Mouse (Mus musculus): ENCODE results near the gene Fxyd3. TPM values are rescaled to one million over a fixed set of nuclear protein-coding genes. Genes with fewer than 3 reads are reported as not detected.
A peak's percentile ranks its signal among the peaks of the same experiment; 100 is the strongest.

Gene Fxyd3
- 2.6 and 15.2 TPM in 2 replicates for polyA plus RNA-seq (2015; fragmentation: Nextera tagmentation; extraction: Ambion mirVana)

GRCm38 (mm10) chr7:31076492-31076891 is at the start of gene Fxyd3:
TSS of gene Fxyd3 (minus strand) at chr7:31076704.
- Histone ChIP-seq H3K9ac (no peak within 1 kb of the TSS), H3K27ac (no peak within 1 kb of the TSS), H3K4me3 (peak within 1 kb of the TSS; percentile 11; the same call in 1 of the 2 replicates), H3K4me2 (no peak within 1 kb of the TSS), H3K36me3 (no peaks in the 10 kb centered on the region), H3K27me3 (no peaks in the 10 kb centered on the region; the same call in 1 of the 2 replicates), H3K4me1 (replicated peaks) (no peaks in the 10 kb centered on the region), H3K9me3 (replicated peaks) (no peaks in the 10 kb centered on the region)
- no peak for ATAC-seq (replicated peaks; ENCODE audit: insufficient number of reproducible peaks, insufficient read depth, low FRiP score, low read depth)
- 41% methylated on average over 5 of the region's 5 CpGs for WGBS

- peaks cover 25% of the 10 kb centered on the region for H3K4me1 ChIP-seq (replicated peaks)
- H3K27ac ChIP-seq, result no peak overlapping the region
- H3K4me3 ChIP-seq, result no peak overlapping the region
- peaks cover 29% of the 10 kb centered on the region for H3K27me3 ChIP-seq
- H3K9ac ChIP-seq, result no peak overlapping the region
- H3K36me3 ChIP-seq, result peaks cover 17% of the 10 kb centered on the region
- H3K4me2 ChIP-seq, result no peak overlapping the region
- H3K9me3 ChIP-seq (replicated peaks), result no peaks in the 10 kb centered on the region
- WGBS, result 72% methylated on average over 13 of the region's 13 CpGs
- no peak for ATAC-seq (replicated peaks; ENCODE audit: insufficient number of reproducible peaks, insufficient read depth, low FRiP score, low read depth)
These were observed 48.6 kb upstream of the Fxyd3 start for GRCm38 (mm10) chr7:31125116-31125515.

- no peak overlapping the region for H3K4me2 ChIP-seq
- H3K4me1 ChIP-seq (replicated peaks), result peaks cover 25% of the 10 kb centered on the region
- H3K36me3 ChIP-seq, result peaks cover 10% of the 10 kb centered on the region
- no peak overlapping the region for H3K9ac ChIP-seq
- no peak overlapping the region for H3K27ac ChIP-seq
- ATAC-seq (replicated peaks; ENCODE audit: insufficient number of reproducible peaks, insufficient read depth, low FRiP score, low read depth), result no peak
- 80% methylated on average over 5 of the region's 5 CpGs for WGBS
- H3K27me3 ChIP-seq, result peaks cover 29% of the 10 kb centered on the region
- H3K9me3 ChIP-seq (replicated peaks), result no peaks in the 10 kb centered on the region
- no peak overlapping the region for H3K4me3 ChIP-seq
These were observed 47.9 kb upstream of the Fxyd3 start for GRCm38 (mm10) chr7:31124381-31124780.

GRCm38 (mm10) chr7:31123697-31124096 is 47.2 kb upstream of the Fxyd3 start:
- no peak for ATAC-seq (replicated peaks; ENCODE audit: insufficient number of reproducible peaks, insufficient read depth, low FRiP score, low read depth)
- WGBS, result 78% methylated on average over 3 of the region's 3 CpGs
- H3K4me2 ChIP-seq, result no peak overlapping the region
- peaks cover 29% of the 10 kb centered on the region for H3K27me3 ChIP-seq
- H3K36me3 ChIP-seq, result peaks cover 3% of the 10 kb centered on the region; the same call in 1 of the 2 replicates
- no peak overlapping the region for H3K9ac ChIP-seq
- no peak overlapping the region for H3K27ac ChIP-seq
- H3K4me3 ChIP-seq, result no peak overlapping the region
- no peaks in the 10 kb centered on the region for H3K9me3 ChIP-seq (replicated peaks)
- H3K4me1 ChIP-seq (replicated peaks), result peaks cover 27% of the 10 kb centered on the region

GRCm38 (mm10) chr7:31122641-31123631 is 46.4 kb upstream of the Fxyd3 start:
- Histone ChIP-seq H3K9me3 (replicated peaks) (no peaks in the 10 kb centered on the region), H3K27ac (no peak overlapping the region), H3K4me1 (replicated peaks) (peaks cover 28% of the 10 kb centered on the region), H3K27me3 (peaks cover 29% of the 10 kb centered on the region), H3K9ac (no peak overlapping the region), H3K4me2 (no peak overlapping the region), H3K36me3 (no peaks in the 10 kb centered on the region), H3K4me3 (no peak overlapping the region)
- no peak for ATAC-seq (replicated peaks; ENCODE audit: insufficient number of reproducible peaks, insufficient read depth, low FRiP score, low read depth)
- WGBS, result 85% methylated on average over 16 of the region's 16 CpGs

GRCm38 (mm10) chr7:31119556-31119955 is 43.1 kb upstream of the Fxyd3 start:
- WGBS, result 84% methylated on average over 5 of the region's 5 CpGs
- ATAC-seq (replicated peaks; ENCODE audit: insufficient number of reproducible peaks, insufficient read depth, low FRiP score, low read depth), result no peak
- H3K9ac ChIP-seq, result no peak overlapping the region

GRCm38 (mm10) chr7:31118486-31118885 is 42.0 kb upstream of the Fxyd3 start:
- peak; percentile 9; the same call in 1 of the 2 replicates for ATAC-seq (replicated peaks; ENCODE audit: insufficient number of reproducible peaks, insufficient read depth, low FRiP score, low read depth)
- peak overlapping the region; percentile 68 for H3K27ac ChIP-seq
- H3K4me3 ChIP-seq, result no peak overlapping the region
- no peak overlapping the region for H3K4me2 ChIP-seq
- H3K27me3 ChIP-seq, result no peaks in the 10 kb centered on the region
- 54% methylated on average over 7 of the region's 7 CpGs for WGBS
- no peaks in the 10 kb centered on the region for H3K36me3 ChIP-seq
- no peaks in the 10 kb centered on the region for H3K9me3 ChIP-seq (replicated peaks)
- no peak overlapping the region for H3K9ac ChIP-seq
- H3K4me1 ChIP-seq (replicated peaks), result peaks cover 29% of the 10 kb centered on the region

More at GRCm38 (mm10) chr7:31119556-31119955, 43.1 kb upstream of the Fxyd3 start:
- Histone ChIP-seq H3K36me3 (no peaks in the 10 kb centered on the region), H3K4me3 (no peak overlapping the region), H3K4me2 (no peak overlapping the region), H3K27ac (no peak overlapping the region), H3K4me1 (replicated peaks) (peaks cover 29% of the 10 kb centered on the region), H3K9me3 (replicated peaks) (no peaks in the 10 kb centered on the region), H3K27me3 (no peaks in the 10 kb centered on the region)

GRCm38 (mm10) chr7:31117465-31117864 is 41.0 kb upstream of the Fxyd3 start:
- H3K4me2 ChIP-seq, result no peak overlapping the region
- WGBS, result 85% methylated on average over 11 of the region's 11 CpGs
- no peaks in the 10 kb centered on the region for H3K9me3 ChIP-seq (replicated peaks)
- no peaks in the 10 kb centered on the region for H3K36me3 ChIP-seq
- ATAC-seq (replicated peaks; ENCODE audit: insufficient number of reproducible peaks, insufficient read depth, low FRiP score, low read depth), result no peak
- H3K27ac ChIP-seq, result no peak overlapping the region
- H3K4me1 ChIP-seq (replicated peaks), result peaks cover 29% of the 10 kb centered on the region
- no peak overlapping the region for H3K4me3 ChIP-seq
- H3K27me3 ChIP-seq, result no peaks in the 10 kb centered on the region
- no peak overlapping the region for H3K9ac ChIP-seq

- H3K27me3 ChIP-seq, result no peaks in the 10 kb centered on the region
- H3K27ac ChIP-seq, result no peak overlapping the region
- H3K9me3 ChIP-seq (replicated peaks), result no peaks in the 10 kb centered on the region
- H3K36me3 ChIP-seq, result no peaks in the 10 kb centered on the region
- no peak overlapping the region for H3K4me2 ChIP-seq
- no peak overlapping the region for H3K4me3 ChIP-seq
- 0 out of 2 replicates have a peak, but pooled peaks have one; percentile 15 for ATAC-seq (replicated peaks; ENCODE audit: insufficient number of reproducible peaks, insufficient read depth, low FRiP score, low read depth)
- peaks cover 29% of the 10 kb centered on the region for H3K4me1 ChIP-seq (replicated peaks)
- H3K9ac ChIP-seq, result no peak overlapping the region
- 56% methylated on average over 12 of the region's 16 CpGs for WGBS
These were observed 40.2 kb upstream of the Fxyd3 start for GRCm38 (mm10) chr7:31116721-31117145.

GRCm38 (mm10) chr7:31115587-31116043 is 39.1 kb upstream of the Fxyd3 start:
- Histone ChIP-seq H3K9ac (no peak overlapping the region; the same call in 1 of the 2 replicates), H3K9me3 (replicated peaks) (no peaks in the 10 kb centered on the region), H3K27me3 (no peaks in the 10 kb centered on the region), H3K4me2 (peak overlapping the region; percentile 15), H3K36me3 (no peaks in the 10 kb centered on the region), H3K4me1 (replicated peaks) (peaks cover 34% of the 10 kb centered on the region), H3K27ac (peak overlapping the region; percentile 61), H3K4me3 (no peak overlapping the region)
- ATAC-seq (replicated peaks; ENCODE audit: insufficient number of reproducible peaks, insufficient read depth, low FRiP score, low read depth), result peak; percentile 71
- WGBS, result 13% methylated on average over 17 of the region's 17 CpGs

GRCm38 (mm10) chr7:31115182-31115581 is 38.7 kb upstream of the Fxyd3 start, which contains the start of gene Hpn:
TSS of gene Hpn (minus strand) at chr7:31115290.
- no peak within 1 kb of the TSS for H3K4me3 ChIP-seq
- H3K9me3 ChIP-seq (replicated peaks), result no peaks in the 10 kb centered on the region
- peak within 1 kb of the TSS; percentile 25; the same call in 1 of the 2 replicates for H3K9ac ChIP-seq
- no peaks in the 10 kb centered on the region for H3K27me3 ChIP-seq
- no peak for ATAC-seq (replicated peaks; ENCODE audit: insufficient number of reproducible peaks, insufficient read depth, low FRiP score, low read depth)
- peak within 1 kb of the TSS; percentile 61 for H3K27ac ChIP-seq
- WGBS, result 19% methylated on average over 12 of the region's 15 CpGs
- H3K36me3 ChIP-seq, result no peaks in the 10 kb centered on the region
- H3K4me1 ChIP-seq (replicated peaks), result peaks cover 34% of the 10 kb centered on the region
- H3K4me2 ChIP-seq, result peak within 1 kb of the TSS; percentile 15

Measured in heart, embryonic 15.5 days (tissue).